Mouse (Mus musculus) v-Abl transformed pro-B cells (cell line): ENCODE measurements around the gene Bcl2l10.

ENCODE experiments used
- in situ Hi-C, 2 experiments: fragments of 400-800 bp; cut with MboI; formaldehyde crosslinking; loops; one replicate each; pipeline ENCODE4 v1.15.1; 2025; ENCODE audit not compliant: unreplicated experiment in 2 of 2

Bcl2l10 gene

GRCm38 (mm10) chr9:75385218-75385974, 37.8 kb downstream of the Bcl2l10 start:
- in situ Hi-C loops: no loop called here

- in situ Hi-C loops: no loop called here
Measured at GRCm38 (mm10) chr9:75393251-75393650, 45.7 kb downstream of the Bcl2l10 start.

GRCm38 (mm10) chr9:75395971-75396370, 48.4 kb downstream of the Bcl2l10 start:
- in situ Hi-C loops: no loop called here

DNA sequence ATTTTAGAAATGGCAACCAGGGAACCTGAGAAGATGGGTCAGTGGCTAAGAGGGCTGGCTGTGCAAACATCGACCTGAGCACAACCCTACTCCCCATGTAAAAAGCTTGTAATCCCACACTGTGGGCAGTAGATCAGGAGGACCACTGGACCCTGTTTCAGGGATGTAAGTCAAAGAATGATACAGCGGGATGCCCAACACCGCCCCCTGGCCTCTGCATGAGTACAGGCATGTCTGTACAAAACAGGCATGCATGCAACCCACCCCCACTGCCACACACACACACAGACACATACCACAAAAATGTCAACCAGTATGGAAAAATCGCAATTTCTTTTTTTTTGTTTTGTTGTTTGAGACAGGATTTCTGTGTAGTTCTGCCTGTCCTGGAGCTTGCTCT, 51.5 kb downstream of the Bcl2l10 start:
- in situ Hi-C loops: no loop called here

DNA sequence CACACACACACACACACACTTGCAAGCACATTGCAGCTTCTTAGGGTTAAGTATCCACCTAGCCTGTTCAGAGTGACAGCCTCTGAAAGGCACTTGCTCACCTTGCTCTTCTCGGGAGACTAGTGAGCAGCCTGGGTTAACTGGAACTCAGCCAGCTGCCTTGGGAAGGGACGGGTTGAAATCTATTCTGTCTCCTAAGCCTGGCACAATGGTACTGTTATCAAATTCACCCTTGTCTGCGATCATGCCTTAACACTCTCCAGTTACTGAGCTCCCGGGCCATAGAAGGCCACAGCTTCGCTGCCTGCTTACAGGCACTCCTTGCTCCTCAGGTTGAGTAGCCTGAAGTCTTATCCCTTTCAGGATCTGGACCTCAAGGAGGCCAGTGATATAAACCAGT, 53.1 kb downstream of the Bcl2l10 start:
- in situ Hi-C loops: no loop called here
